Mouse (Mus musculus): ENCODE data around the gene Nosip. TPM values are rescaled to one million over a fixed set of nuclear protein-coding genes. Genes with fewer than 3 reads are reported as not detected.

Gene Nosip
- polyA plus RNA-seq (2014; fragmentation: Nextera tagmentation; extraction: Ambion mirVana) = 54.2 and 58.9 TPM in 2 replicates

- no peaks in the 10 kb centered on the region for H3K36me3 ChIP-seq (ENCODE audit: control insufficient read depth, insufficient read depth, low read length)
- H3K9me3 ChIP-seq (replicated peaks; ENCODE audit: control insufficient read depth, low read length) = no peaks in the 10 kb centered on the region
- H3K27me3 ChIP-seq (ENCODE audit: control insufficient read depth, insufficient read depth, low read length) = no peaks in the 10 kb centered on the region
- peaks cover 12% of the 10 kb centered on the region for H3K4me1 ChIP-seq (ENCODE audit: control insufficient read depth, insufficient read depth, low read length)
- peak within 1 kb of the TSS; percentile 81 for H3K9ac ChIP-seq (ENCODE audit: low read depth, low read length)
- peak; percentile 85 for ATAC-seq (replicated peaks; ENCODE audit: insufficient number of reproducible peaks, low FRiP score, low TSS enrichment)
- peak within 1 kb of the TSS; percentile 62 for H3K4me3 ChIP-seq (ENCODE audit: low read depth, low read length)
- peak within 1 kb of the TSS; percentile 66 for H3K4me2 ChIP-seq
- H3K27ac ChIP-seq (ENCODE audit: low read depth, low read length) = peak within 1 kb of the TSS; percentile 63
- under 1% methylated on average over 31 of the region's 31 CpGs for WGBS (ENCODE audit: insufficient replicate concordance)
These were observed at the start of gene Nosip, which contains the start of gene Prrg2 for GRCm38 (mm10) chr7:45062239-45062835. Nosip (plus strand) TSS chr7:45062429. Prrg2 (minus strand) TSS chr7:45062677.

GRCm38 (mm10) chr7:45012824-45013223 lies 49.4 kb upstream of the Nosip start:
- Histone ChIP-seq H3K4me3 (ENCODE audit: low read depth, low read length) (no peak overlapping the region), H3K27me3 (ENCODE audit: control insufficient read depth, insufficient read depth, low read length) (no peaks in the 10 kb centered on the region), H3K27ac (ENCODE audit: low read depth, low read length) (no peak overlapping the region), H3K4me1 (ENCODE audit: control insufficient read depth, insufficient read depth, low read length) (peaks cover 12% of the 10 kb centered on the region), H3K9me3 (replicated peaks; ENCODE audit: control insufficient read depth, low read length) (no peaks in the 10 kb centered on the region), H3K4me2 (no peak overlapping the region), H3K36me3 (ENCODE audit: control insufficient read depth, insufficient read depth, low read length) (peaks cover 42% of the 10 kb centered on the region), H3K9ac (ENCODE audit: low read depth, low read length) (no peak overlapping the region)
- ATAC-seq (replicated peaks; ENCODE audit: insufficient number of reproducible peaks, low FRiP score, low TSS enrichment) = no peak
- WGBS (ENCODE audit: insufficient replicate concordance) = 77% methylated on average over 4 of the region's 4 CpGs

- Histone ChIP-seq H3K9me3 (replicated peaks; ENCODE audit: control insufficient read depth, low read length) (no peaks in the 10 kb centered on the region), H3K36me3 (ENCODE audit: control insufficient read depth, insufficient read depth, low read length) (peaks cover 40% of the 10 kb centered on the region), H3K27ac (ENCODE audit: low read depth, low read length) (no peak overlapping the region), H3K4me3 (ENCODE audit: low read depth, low read length) (no peak overlapping the region), H3K9ac (ENCODE audit: low read depth, low read length) (no peak overlapping the region), H3K4me2 (no peak overlapping the region), H3K27me3 (ENCODE audit: control insufficient read depth, insufficient read depth, low read length) (no peaks in the 10 kb centered on the region), H3K4me1 (ENCODE audit: control insufficient read depth, insufficient read depth, low read length) (peaks cover 17% of the 10 kb centered on the region)
- ATAC-seq (replicated peaks; ENCODE audit: insufficient number of reproducible peaks, low FRiP score, low TSS enrichment) = no peak
- WGBS (ENCODE audit: insufficient replicate concordance) = 94% methylated on average over 16 of the region's 16 CpGs
These were observed 48.7 kb upstream of the Nosip start for GRCm38 (mm10) chr7:45013366-45014095.

GRCm38 (mm10) chr7:45014096-45014451 lies 48.2 kb upstream of the Nosip start:
- Histone ChIP-seq H3K36me3 (ENCODE audit: control insufficient read depth, insufficient read depth, low read length) (peaks cover 35% of the 10 kb centered on the region), H3K9me3 (replicated peaks; ENCODE audit: control insufficient read depth, low read length) (no peaks in the 10 kb centered on the region), H3K4me3 (ENCODE audit: low read depth, low read length) (no peak overlapping the region), H3K4me1 (ENCODE audit: control insufficient read depth, insufficient read depth, low read length) (peaks cover 22% of the 10 kb centered on the region), H3K27ac (ENCODE audit: low read depth, low read length) (no peak overlapping the region), H3K27me3 (ENCODE audit: control insufficient read depth, insufficient read depth, low read length) (no peaks in the 10 kb centered on the region), H3K4me2 (no peak overlapping the region), H3K9ac (ENCODE audit: low read depth, low read length) (no peak overlapping the region)
- 92% methylated on average over 3 of the region's 3 CpGs for WGBS (ENCODE audit: insufficient replicate concordance)
- no peak for ATAC-seq (replicated peaks; ENCODE audit: insufficient number of reproducible peaks, low FRiP score, low TSS enrichment)

- no peaks in the 10 kb centered on the region for H3K27me3 ChIP-seq (ENCODE audit: control insufficient read depth, insufficient read depth, low read length)
These were observed 46.8 kb upstream of the Nosip start for GRCm38 (mm10) chr7:45015344-45015956.

GRCm38 (mm10) chr7:45015957-45016612 lies 46.1 kb upstream of the Nosip start, which contains the start of gene Scaf1:
Scaf1 (minus strand) TSS chr7:45016363.
- peak within 1 kb of the TSS; percentile 84 for H3K4me2 ChIP-seq
- peaks cover 20% of the 10 kb centered on the region for H3K36me3 ChIP-seq (ENCODE audit: control insufficient read depth, insufficient read depth, low read length)
- peak; percentile 86 for ATAC-seq (replicated peaks; ENCODE audit: insufficient number of reproducible peaks, low FRiP score, low TSS enrichment)
- H3K9ac ChIP-seq (ENCODE audit: low read depth, low read length) = peak within 1 kb of the TSS; percentile 99
- WGBS (ENCODE audit: insufficient replicate concordance) = 1% methylated on average over 59 of the region's 69 CpGs
- peak within 1 kb of the TSS; percentile 94 for H3K4me3 ChIP-seq (ENCODE audit: low read depth, low read length)
- no peaks in the 10 kb centered on the region for H3K27me3 ChIP-seq (ENCODE audit: control insufficient read depth, insufficient read depth, low read length)
- H3K4me1 ChIP-seq (ENCODE audit: control insufficient read depth, insufficient read depth, low read length) = peaks cover 22% of the 10 kb centered on the region
- H3K27ac ChIP-seq (ENCODE audit: low read depth, low read length) = peak within 1 kb of the TSS; percentile 99
- no peaks in the 10 kb centered on the region for H3K9me3 ChIP-seq (replicated peaks; ENCODE audit: control insufficient read depth, low read length)

More at GRCm38 (mm10) chr7:45015344-45015956, 46.8 kb upstream of the Nosip start:
- WGBS (ENCODE audit: insufficient replicate concordance) = 2% methylated on average over 20 of the region's 20 CpGs
- peaks cover 22% of the 10 kb centered on the region for H3K4me1 ChIP-seq (ENCODE audit: control insufficient read depth, insufficient read depth, low read length)
- H3K27ac ChIP-seq (ENCODE audit: low read depth, low read length) = peak overlapping the region; percentile 87
- H3K9ac ChIP-seq (ENCODE audit: low read depth, low read length) = peak overlapping the region; percentile 99
- no peak for ATAC-seq (replicated peaks; ENCODE audit: insufficient number of reproducible peaks, low FRiP score, low TSS enrichment)
- H3K4me3 ChIP-seq (ENCODE audit: low read depth, low read length) = peak overlapping the region; percentile 94
- H3K36me3 ChIP-seq (ENCODE audit: control insufficient read depth, insufficient read depth, low read length) = peaks cover 23% of the 10 kb centered on the region
- H3K4me2 ChIP-seq = peak overlapping the region; percentile 84
- no peaks in the 10 kb centered on the region for H3K9me3 ChIP-seq (replicated peaks; ENCODE audit: control insufficient read depth, low read length)

- H3K36me3 ChIP-seq (ENCODE audit: control insufficient read depth, insufficient read depth, low read length) = peaks cover 13% of the 10 kb centered on the region
- H3K4me2 ChIP-seq = peak overlapping the region; percentile 84
- peak overlapping the region; percentile 99 for H3K27ac ChIP-seq (ENCODE audit: low read depth, low read length)
- peak overlapping the region; percentile 94 for H3K4me3 ChIP-seq (ENCODE audit: low read depth, low read length)
- under 1% methylated on average over 4 of the region's 4 CpGs for WGBS (ENCODE audit: insufficient replicate concordance)
- no peaks in the 10 kb centered on the region for H3K9me3 ChIP-seq (replicated peaks; ENCODE audit: control insufficient read depth, low read length)
- peak overlapping the region; percentile 80 for H3K9ac ChIP-seq (ENCODE audit: low read depth, low read length)
- H3K4me1 ChIP-seq (ENCODE audit: control insufficient read depth, insufficient read depth, low read length) = peaks cover 22% of the 10 kb centered on the region
- ATAC-seq (replicated peaks; ENCODE audit: insufficient number of reproducible peaks, low FRiP score, low TSS enrichment) = no peak
- no peaks in the 10 kb centered on the region for H3K27me3 ChIP-seq (ENCODE audit: control insufficient read depth, insufficient read depth, low read length)
These were observed 45.5 kb upstream of the Nosip start for GRCm38 (mm10) chr7:45016761-45017160.
